Mouse (Mus musculus) embryonic fibroblast, embryonic 13.5 days (primary cell): ENCODE results near the gene Prr36. TPM values are rescaled to one million over a fixed set of nuclear protein-coding genes. Genes with fewer than 3 reads are reported as not detected.
"Not testable (repeated sequence)": the region's sequence is repeated elsewhere in the genome, so short reads cannot be mapped to it uniquely, and the experiment has no call there.

Source experiments
- H3K27ac ChIP-seq: 2 replicates; pipeline ENCODE4 v1.5.1; 2012; ENCODE audit warnings: low read length, control low read depth, inconsistent platforms; ENCODE audit not compliant: insufficient read depth
- H3K4me1 ChIP-seq: 2 replicates; pipeline ENCODE4 v1.6.1; 2011; ENCODE audit warnings: low read length; ENCODE audit not compliant: control insufficient read depth, insufficient read depth
- H3K4me3 ChIP-seq: 2 replicates; pipeline ENCODE4 v1.5.1; 2011; ENCODE audit warnings: mild to moderate bottlenecking, control low read depth, low read length; ENCODE audit not compliant: insufficient read depth
- CTCF ChIP-seq: IDR thresholded peaks from 2 replicates; pipeline ENCODE4 v1.5.1; 2011; ENCODE audit warnings: mild to moderate bottlenecking, control low read depth, low read length, moderate library complexity, borderline replicate concordance; ENCODE audit not compliant: insufficient read depth
- POLR2A ChIP-seq: IDR thresholded peaks from 2 replicates; pipeline ENCODE4 v1.6.1; 2011; ENCODE audit warnings: low read depth, mild to moderate bottlenecking, control low read depth, low read length, moderate library complexity
- polyA plus RNA-seq: library from polyadenylated mRNA; stranded (reverse); fragments of >200 nt; gene quantifications from 2 replicates; pipeline ENCODE4 v1.2.4, GENCODE M21; 2011; ENCODE audit warnings: low read depth; ENCODE audit not compliant: missing spikeins, insufficient read length

Prr36 gene
- polyA plus RNA-seq, result 0.23 and 0.35 TPM in 2 replicates

- Histone ChIP-seq H3K4me3 (peak within 1 kb of the TSS; percentile 6; the same call in 1 of the 2 replicates), H3K27ac (no peak within 1 kb of the TSS), H3K4me1 (no peaks in the 10 kb centered on the region)
- TF ChIP-seq POLR2A, result no peak
- TF ChIP-seq CTCF, result no peak
Observed at GRCm38 (mm10) chr8:4216791-4217621, at the start of gene Prr36. Gene Prr36, minus strand, starts transcription at chr8:4217459.

GRCm38 (mm10) chr8:4265160-4265914 lies 48.1 kb upstream of the Prr36 start:
- no peak overlapping the region for H3K4me3 ChIP-seq
- H3K27ac ChIP-seq, result no peak overlapping the region
- no peaks in the 10 kb centered on the region for H3K4me1 ChIP-seq
- TF ChIP-seq CTCF, result no peak
- TF ChIP-seq POLR2A, result no peak

GRCm38 (mm10) chr8:4263105-4263791 lies 46.0 kb upstream of the Prr36 start:
- no peaks in the 10 kb centered on the region for H3K4me1 ChIP-seq
- no peak for TF ChIP-seq CTCF
- no peak for TF ChIP-seq POLR2A
- H3K4me3 ChIP-seq, result no peak overlapping the region
- H3K27ac ChIP-seq, result no peak overlapping the region

GRCm38 (mm10) chr8:4259805-4260170 lies 42.5 kb upstream of the Prr36 start:
- no peak for TF ChIP-seq POLR2A
- no peak for TF ChIP-seq CTCF
- Histone ChIP-seq H3K4me1 (peaks cover 8% of the 10 kb centered on the region), H3K4me3 (no peak overlapping the region), H3K27ac (peak overlapping the region; percentile 48)

GRCm38 (mm10) chr8:4259125-4259804 lies 42.0 kb upstream of the Prr36 start, which contains the start of gene Ctxn1:
Gene Ctxn1, minus strand, starts transcription at chr8:4259274.
- TF ChIP-seq POLR2A (peak; percentile 90), CTCF (no peak)
- H3K4me3 ChIP-seq, result peak within 1 kb of the TSS; percentile 63
- H3K4me1 ChIP-seq, result peaks cover 8% of the 10 kb centered on the region
- peak within 1 kb of the TSS; percentile 48 for H3K27ac ChIP-seq

GRCm38 (mm10) chr8:4258678-4259077 lies 41.4 kb upstream of the Prr36 start:
- no peak for TF ChIP-seq CTCF
- TF ChIP-seq POLR2A, result peak; percentile 9; the same call in 1 of the 2 replicates
- H3K4me1 ChIP-seq, result peaks cover 10% of the 10 kb centered on the region
- H3K27ac ChIP-seq, result no peak overlapping the region
- peak overlapping the region; percentile 63 for H3K4me3 ChIP-seq

GRCm38 (mm10) chr8:4258233-4258632 lies 41.0 kb upstream of the Prr36 start:
- Histone ChIP-seq H3K27ac (peak overlapping the region; percentile 29; the same call in 1 of the 2 replicates), H3K4me3 (peak overlapping the region; percentile 63), H3K4me1 (peaks cover 10% of the 10 kb centered on the region)
- TF ChIP-seq CTCF (peak; percentile 92), POLR2A (no peak; the same call in none of the 2 replicates)

GRCm38 (mm10) chr8:4257350-4257749 lies 40.1 kb upstream of the Prr36 start:
- H3K4me3 ChIP-seq, result no peak overlapping the region
- TF ChIP-seq CTCF (no peak), POLR2A (no peak)
- peak overlapping the region; percentile 29 for H3K27ac ChIP-seq

GRCm38 (mm10) chr8:4256911-4257310 lies 39.7 kb upstream of the Prr36 start:
- H3K4me3 ChIP-seq, result no peak overlapping the region
- H3K27ac ChIP-seq, result peak overlapping the region; percentile 62
- TF ChIP-seq POLR2A (peak; percentile 32; the same call in 1 of the 2 replicates), CTCF (no peak)

More at GRCm38 (mm10) chr8:4257350-4257749, 40.1 kb upstream of the Prr36 start:
- H3K4me1 ChIP-seq, result peaks cover 10% of the 10 kb centered on the region

GRCm38 (mm10) chr8:4255471-4255870 lies 38.2 kb upstream of the Prr36 start:
- not testable (repeated sequence) for H3K4me1 ChIP-seq, H3K27ac ChIP-seq, H3K4me3 ChIP-seq

More at GRCm38 (mm10) chr8:4256911-4257310, 39.7 kb upstream of the Prr36 start:
- H3K4me1 ChIP-seq, result peaks cover 10% of the 10 kb centered on the region
